Mouse (Mus musculus): ENCODE results near the gene Gpr3.

Gpr3 gene

DNA sequence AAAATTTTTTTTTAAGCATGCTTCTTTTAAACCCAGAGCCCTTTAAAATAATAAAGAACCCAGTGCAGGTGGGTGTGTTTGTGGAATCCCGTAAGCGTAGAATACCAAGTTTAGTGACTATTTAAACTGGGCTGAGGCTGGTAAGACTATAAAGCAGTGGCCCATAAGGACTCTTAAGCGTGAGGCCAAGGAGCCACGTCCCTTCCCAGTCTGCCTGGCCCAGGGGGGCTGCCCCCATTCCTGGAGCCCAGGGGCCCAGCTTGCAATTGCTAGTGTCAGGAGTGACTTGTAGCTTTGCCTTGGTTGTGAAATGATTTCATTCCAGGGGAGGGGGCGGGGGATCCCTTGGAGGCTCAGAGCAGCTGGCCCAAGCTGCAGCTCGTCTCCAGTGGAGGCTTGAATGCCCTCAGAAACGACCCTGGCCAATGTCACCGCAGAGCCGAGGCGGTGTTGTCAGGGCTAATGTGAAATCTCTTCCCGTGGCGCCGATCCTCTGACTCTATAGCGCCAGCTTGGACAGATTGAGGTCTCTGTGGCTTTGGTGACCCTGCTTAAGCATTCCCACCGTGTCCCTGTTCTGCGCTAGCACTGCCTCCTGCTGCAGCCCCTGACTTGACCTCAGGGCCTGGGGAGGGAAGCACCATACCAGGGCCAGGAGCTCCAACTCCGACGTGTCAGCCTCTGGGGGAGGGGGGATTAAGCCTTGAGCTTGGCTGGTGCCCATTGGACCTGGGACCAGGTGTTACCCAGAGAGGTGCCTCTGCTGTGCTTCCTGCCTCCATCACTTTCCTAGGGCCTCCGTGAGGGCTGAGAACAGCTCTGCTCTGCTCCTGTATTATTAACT lies 13.8 kb downstream of the Gpr3 start:
- no peak for DNase-seq (ENCODE audit: low spot score)

DNA sequence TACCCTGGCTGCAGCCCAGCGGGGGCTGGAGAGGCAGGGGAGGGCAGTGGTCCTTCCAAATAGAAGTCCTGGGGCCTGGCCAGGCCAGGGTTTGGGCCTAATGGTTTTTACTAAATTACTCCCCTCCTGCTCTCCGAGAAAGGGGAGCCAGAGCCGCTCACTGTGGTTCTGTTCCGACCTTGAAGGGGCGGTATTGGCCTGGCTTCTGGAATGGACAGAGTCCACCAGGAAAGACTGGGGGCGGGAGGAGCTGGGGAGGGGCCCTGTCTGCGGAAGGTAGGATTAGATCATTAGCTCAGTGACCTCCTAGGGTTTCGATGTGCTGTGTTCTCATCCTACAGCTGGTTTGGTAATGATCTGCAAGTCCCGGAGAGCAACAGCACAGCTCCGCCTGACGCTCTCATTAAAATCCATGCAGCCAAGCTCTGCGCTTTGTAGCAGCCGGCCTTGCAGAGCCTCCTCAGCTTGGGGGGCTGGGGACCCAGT lies 14.5 kb downstream of the Gpr3 start:
- no peak for DNase-seq (ENCODE audit: low spot score)

DNA sequence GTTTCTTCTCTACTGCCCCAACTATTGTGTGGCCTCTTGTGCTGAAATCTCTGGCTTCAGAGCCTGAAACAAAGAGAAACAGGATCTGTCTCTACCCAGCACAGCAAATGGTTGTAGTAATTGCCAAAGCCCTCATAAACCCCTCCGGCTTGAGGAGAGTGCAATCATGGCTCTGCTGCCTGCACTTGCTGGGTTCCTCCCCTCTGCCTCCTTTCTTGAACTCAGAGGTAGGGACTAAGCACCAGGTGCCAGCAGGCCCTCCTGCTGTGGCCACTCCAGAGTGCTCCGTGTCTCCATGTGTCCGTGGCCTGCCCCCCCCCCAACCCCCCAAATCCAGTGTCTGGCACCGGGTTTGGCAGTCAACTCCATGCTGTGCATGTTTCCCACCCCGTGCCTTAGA lies 15.0 kb downstream of the Gpr3 start:
- DNase-seq (ENCODE audit: low spot score) = no peak

DNA sequence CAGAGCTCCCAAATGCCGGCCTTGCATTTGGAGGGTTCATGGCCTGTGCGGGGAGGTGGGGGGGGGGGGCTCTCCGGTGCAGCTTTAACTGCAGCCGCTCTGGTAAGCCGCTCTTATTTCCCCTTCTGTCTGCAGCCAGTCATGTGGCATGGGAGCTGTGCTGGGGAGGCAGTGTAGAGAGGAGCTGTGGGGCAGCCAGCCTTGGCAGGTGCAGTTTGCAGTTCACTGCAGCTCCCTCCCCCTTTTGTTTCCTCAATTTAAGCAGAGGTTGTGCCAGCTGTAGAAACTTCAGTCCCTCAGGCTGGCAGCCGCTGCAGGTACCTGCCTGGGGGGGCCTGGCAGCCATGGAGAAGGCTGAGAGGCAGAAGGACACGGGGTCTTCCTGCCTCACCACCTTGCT lies 15.5 kb downstream of the Gpr3 start:
- no peak for DNase-seq (ENCODE audit: low spot score)

DNA sequence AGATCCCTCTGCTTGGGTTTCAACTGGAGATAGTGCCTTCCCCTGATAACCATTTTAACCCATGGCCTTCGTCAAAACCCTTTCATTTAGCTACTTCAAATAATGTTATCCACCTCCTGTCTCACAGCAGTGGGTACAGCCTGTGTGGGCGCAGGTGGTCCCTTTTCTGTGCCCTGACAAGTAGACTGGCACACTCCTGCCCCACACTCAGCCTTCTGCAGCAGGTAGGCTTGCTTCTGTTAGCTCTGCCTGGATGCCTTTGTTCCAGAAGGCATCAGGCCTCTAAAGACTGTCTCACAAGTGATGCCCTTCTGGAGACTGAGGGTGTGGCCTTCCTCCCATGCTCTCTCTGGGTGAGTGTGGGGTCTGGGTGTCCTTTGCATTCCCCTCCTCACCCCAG lies 16.2 kb downstream of the Gpr3 start:
- DNase-seq (ENCODE audit: low spot score) = no peak

DNA sequence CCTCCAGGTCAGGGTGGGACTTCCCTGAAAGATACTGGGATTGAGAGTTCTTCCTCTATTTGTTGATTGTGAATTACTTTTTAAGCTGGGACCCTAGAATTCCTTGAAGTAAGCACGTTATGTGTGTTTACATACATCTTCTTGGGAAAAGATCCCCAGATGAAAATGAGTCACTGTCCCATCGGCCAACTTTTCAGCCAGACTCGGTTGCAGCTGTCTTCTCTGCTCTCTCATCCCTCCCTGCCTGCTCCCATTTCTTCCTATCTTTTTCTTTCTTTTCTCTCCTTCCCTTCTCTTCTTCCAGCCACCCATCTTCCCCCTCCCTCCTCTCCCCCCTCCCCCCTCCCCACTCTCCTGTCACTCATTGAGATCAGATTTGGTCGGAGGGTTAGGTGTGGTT lies 17.3 kb downstream of the Gpr3 start:
- DNase-seq (ENCODE audit: low spot score) = no peak

DNA sequence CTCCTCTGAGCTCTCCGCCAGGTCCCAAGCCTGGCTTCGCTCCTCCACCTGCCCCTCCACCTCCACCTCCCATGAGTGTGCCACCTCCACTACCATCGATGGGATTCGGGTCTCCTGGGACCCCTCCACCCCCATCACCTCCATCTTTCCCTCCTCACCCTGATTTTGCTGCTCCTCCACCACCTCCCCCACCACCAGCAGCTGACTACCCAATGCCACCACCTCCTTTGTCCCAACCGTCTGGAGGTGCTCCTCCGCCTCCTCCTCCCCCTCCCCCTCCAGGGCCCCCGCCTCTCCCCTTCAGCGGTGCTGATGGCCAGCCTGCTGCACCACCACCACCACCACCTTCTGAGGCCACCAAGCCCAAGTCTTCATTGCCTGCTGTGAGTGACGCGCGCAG lies 17.9 kb downstream of the Gpr3 start:
- DNase-seq (ENCODE audit: low spot score) = no peak

DNA sequence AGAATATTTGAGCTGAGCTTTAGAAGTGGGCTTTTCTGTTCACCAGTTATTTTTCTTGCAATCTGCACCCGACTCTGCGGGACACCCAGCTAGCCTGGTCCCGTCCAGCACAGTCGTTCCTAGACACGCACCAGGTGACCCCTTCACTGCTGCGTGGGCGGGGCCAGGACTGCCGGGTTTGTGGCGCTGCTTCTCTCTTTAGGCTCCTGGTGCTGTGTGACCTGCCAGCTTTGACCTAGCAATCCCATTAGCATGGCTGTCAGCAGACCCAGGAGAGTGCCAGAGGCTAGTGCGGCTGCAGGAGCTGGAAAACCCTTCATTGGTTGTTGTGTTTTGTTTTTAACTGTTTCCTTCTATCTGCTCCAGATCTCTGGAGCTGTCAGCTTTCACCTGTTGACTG lies 22.9 kb downstream of the Gpr3 start:
- DNase-seq (ENCODE audit: low spot score) = no peak

DNA sequence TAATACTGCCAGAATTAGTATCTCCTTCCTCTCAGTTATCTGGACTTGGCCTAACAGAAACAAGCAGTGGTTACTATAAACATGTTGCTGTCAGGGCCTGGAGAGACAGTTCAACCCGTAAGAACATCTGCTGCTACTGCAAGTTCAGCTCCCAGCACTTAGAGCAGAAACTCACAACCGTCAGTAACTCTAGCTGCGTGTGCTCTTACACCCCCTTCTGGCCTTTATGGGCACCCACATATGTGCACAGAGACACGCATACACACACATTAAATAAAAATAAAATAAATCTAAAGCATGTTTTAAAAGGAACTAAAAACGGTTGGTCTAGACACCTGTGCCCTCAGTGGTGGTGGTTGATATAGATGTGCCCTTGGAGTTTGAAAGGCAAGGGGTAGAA lies 25.5 kb downstream of the Gpr3 start:
- no peak for DNase-seq (ENCODE audit: low spot score)

DNA sequence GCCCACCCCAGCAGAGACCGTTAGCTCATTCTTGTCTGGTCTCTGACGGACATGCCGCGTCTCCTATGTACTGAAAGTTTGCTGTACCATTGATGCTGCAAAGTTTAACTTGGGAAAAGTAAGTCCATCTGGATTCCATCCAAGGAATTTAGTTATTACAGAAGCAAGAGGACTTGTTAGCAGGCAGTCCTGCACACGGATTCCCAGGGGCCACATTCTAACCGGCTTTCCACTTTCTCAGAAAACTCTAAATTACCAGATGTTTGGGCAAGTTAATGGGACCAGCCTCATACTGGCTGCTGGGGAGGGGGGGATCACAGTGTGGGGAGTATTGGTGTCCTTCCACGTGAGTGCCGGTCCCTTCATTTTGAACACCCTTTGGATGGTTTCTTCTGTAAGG lies 26.4 kb downstream of the Gpr3 start:
- no peak for DNase-seq (ENCODE audit: low spot score)

DNA sequence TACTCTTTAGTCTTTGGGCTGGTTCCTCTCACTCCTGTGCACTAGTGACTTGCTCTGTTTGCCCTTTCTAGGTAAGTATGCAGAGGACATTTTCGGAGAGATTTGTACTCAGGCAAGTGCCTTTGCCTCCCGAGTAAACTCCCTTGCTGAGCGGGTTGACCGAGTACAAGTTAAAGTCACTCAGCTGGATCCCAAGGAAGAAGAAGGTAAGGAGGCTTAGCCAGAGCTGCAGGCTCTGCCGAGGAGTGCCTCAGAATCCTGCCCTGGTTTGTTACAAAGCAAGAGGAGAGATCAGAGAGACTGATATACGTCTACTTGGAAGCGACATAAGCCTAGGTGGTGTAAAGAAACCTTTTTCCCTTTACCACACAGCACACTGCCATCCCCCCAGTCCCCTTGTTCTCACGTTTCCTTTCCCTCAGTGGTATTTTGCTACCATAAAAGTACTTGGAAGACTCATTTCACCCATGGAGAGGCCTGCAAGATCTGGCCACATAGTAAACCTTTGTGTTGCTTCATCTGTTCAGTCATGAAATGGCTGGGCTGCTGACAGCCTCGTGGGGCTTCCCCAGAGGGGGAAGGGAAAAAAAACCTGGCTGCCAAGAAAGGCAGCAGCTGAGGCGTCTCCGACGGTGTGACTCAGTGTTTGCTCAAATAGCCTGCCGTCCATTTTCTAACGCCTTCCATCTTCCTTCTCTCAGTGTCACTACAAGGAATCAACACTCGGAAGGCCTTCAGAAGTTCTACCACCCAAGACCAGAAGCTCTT lies 27.3 kb downstream of the Gpr3 start:
- DNase-seq (ENCODE audit: low spot score) = no peak

DNA sequence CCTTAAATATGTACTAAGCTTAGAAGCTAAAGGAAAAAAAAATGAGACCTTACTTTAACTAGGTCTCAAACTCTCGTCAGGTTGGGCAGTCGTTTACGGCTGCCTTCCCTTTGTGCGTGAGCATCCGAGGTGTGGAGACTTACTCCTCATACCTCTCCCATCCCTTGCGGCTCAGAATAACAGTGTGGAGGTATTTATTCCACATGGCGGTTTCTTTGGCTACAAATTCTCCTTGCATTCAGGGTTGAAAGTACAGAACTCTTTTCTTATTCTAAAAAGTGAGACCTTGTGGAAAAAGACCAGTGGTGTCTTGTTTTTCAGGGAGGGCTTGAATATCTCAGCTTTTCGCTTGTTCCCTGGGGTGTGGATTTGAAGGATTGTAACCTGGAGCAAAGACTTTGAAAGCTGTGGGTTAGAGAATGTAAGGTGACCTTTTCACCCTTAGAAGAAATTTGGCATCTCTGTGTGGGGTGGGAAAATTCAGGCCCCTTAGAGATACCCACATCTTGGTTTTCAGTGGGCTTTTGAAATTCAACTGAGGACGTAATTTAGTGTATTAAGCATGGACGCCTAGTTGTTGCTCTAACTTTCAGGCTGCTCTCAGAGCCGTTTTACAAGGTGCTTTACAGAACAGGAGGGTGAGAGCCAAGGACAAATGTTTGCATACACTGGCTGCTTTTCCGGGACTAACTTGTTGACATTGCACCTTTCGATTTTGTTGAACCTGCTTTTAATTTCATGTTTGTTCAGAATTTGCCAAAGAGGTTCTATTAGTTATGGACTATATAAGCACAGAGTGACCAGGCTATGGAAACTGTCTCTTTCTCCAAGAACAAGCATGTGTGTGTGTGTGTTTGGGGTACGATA lies 28.1 kb downstream of the Gpr3 start:
- no peak for DNase-seq (ENCODE audit: low spot score)

DNA sequence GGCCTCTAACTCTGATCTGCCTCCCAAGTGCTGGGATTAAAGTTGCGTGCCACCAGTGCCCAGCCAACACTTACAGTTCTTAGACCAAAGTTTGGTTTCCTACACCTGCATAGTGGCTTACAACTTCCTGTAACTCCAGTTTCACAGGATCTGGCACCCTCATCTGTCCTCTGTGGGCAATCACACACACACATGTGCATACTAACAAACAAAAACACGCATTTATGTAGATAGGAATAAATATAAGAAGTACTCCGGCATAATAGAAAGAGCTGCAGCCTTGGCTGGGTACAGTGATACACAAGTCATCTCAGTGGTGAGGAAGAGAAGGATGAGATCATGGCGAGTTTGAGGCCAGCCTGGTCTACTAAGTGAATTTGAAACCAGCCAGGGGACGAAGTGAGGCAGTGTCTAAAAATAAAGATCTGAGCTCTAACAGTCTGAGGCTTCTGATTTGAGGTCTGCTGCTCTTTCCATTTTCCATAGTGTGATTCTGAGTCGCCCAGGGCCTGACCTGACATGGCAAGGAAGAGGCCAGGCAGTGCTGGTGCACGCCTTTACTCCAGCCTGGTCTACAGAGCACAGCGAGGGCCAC lies 29.8 kb downstream of the Gpr3 start:
- DNase-seq (ENCODE audit: low spot score) = no peak

DNA sequence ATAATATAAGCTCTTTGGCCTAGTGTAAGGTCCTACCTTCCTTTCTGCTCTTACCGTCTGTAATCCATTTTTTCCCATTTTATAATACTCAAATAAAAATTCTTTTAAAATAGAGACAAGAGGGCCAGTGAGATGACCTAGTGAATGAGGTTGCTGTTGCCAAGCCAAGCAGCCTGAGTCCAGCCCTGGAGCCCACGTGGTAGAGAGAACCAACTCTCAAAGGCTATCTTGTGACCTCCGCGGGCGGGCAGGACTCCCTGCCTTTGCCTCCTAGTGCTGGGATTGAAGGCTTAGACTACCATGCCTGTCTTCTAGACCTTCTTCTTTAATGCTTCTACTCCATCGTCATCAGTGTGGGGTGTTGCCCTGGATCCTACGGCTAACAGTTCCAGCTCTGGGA lies 33.1 kb downstream of the Gpr3 start:
- DNase-seq (ENCODE audit: low spot score) = no peak

DNA sequence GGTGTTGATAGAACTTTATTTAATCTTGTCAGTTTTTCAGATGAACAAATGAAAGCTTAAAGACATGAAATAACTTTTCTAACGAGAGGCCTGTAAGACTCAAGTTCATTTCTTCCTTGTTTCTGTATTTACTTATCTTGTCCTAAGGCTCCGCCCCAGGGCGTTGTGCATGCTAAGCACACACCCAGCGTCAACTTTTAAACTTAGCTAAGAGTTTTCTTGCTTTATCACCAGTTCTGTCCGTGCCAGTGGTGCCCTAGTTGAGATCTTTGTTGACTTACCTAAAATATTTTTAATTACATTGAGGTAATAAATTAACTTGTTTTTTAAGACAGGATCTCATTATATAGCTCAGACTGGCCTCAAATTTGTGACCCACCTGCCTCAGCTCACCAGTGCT lies 34.0 kb downstream of the Gpr3 start:
- DNase-seq (ENCODE audit: low spot score) = no peak

DNA sequence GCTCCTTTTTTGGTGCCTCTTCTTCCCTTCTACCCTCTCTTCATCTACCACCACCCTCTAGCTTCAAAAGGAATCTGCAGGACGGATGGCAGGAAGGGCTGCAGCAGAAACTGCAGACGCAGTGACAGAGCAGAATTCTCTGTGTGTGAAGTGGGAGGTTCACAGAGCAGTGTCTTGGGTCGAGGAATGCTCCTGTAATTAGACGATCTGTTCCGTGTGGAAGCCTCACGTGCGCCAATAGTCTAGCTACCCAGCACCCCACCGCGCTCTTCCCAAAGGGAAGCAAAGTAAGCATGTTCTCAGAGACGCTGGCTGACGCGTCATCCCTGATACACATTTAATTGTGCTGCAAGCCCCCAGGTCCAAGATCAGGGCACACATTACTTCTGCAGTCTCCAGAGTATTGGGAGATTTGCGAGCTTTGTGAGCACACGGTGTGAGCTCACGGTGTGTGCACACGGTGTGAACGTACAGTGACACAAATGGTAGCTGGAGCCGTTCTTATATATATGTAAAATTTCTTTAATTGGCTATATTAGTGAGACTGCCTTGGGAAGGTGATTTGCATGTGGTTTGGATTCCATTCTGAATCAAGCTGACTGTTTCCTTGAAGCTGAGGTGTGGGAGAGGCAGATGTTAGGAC lies 35.5 kb downstream of the Gpr3 start:
- no peak for DNase-seq (ENCODE audit: low spot score)

DNA sequence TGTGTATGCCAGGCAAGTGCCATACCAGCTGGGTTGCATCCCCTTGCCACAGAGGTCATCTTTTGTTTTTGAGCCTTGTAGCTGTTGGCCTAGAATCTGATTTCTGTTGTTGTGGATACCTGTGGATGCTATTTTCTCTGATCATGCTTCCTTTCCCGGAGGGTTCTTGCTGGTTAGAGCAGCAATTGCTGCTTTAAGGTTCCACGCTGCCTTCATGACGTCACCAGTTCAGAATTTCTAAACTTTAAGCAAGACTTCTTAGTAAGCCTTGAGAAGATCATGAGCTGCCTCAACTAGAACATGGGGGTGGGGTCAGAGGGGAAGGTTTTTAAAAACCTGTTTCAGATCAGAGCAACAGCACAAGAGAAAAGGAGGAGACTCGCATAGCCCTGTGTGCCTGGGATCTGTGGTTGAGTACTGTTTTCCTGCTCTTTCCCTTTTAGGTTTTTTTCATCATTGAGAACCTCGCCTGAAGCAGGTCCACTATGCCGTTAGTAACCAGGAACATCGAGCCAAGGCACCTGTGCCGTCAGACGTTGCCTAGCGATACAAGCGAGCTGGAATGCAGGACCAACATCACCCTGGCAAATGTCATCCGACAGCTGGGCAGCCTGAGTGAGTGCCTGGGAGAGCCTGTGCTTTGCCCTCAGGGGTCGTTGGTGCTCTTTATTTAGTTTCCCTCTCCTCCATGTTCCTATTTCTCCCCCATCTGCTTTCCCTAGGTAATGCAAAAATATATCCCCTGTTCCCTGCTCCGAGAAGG lies 36.2 kb downstream of the Gpr3 start:
- DNase-seq (ENCODE audit: low spot score) = no peak

DNA sequence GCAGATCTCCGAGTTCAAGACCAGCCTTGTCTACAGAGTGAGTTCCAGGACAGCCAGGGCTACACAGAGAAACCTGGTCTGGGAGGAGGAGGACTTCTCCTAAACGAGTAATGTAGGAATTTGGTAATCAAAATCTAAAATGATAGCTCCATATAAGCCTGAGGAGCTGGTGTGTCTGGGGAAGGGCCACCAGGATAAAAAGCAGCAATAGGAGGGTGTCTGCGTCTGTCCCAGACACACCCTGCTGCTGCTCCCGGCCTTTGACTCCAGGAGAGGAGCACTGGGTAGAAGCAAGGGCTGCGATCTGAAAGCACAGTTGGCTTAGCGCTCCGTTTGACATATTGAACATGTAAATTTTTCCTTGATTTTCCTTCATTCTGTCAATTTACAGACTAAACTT lies 37.1 kb downstream of the Gpr3 start:
- no peak for DNase-seq (ENCODE audit: low spot score)

DNA sequence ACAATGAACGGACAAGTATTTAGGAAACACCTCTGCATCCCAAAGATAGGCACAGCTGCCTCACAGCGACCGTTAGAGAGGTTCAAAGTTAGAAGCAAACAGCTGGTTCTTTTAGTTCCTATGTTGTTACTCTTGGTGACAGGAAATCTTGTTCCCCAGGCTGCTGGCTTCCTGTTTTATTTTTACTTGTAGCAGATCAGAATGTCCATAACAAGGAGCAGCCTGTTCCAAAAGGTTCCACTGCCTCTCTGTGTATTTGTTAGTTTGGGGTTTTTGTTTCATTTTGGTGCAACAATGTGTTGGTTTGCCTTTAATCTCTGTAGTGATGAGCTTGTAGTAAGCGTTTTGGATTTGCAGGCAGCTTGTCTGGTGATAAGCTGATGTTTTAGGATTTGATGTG lies 38.0 kb downstream of the Gpr3 start:
- no peak for DNase-seq (ENCODE audit: low spot score)

DNA sequence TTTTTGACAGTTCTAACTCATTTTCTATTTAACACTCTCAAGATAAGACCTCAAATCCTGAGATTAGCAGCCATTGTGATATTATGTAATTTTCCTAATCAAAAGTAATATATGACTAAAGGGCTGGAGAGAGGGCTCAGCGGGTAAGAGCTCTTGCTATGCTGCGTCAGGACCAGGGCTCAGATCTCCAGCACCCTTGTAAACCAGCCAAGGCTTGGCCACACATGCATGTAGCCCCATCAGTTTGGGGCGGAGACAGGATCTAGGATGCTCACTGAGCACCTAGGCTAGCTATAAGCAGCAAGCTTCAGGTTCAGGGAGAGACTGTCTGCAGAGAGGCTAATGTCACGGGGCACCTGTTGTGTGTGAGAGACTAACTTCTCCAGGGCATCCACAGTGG lies 39.9 kb downstream of the Gpr3 start:
- no peak for DNase-seq (ENCODE audit: low spot score)

DNA sequence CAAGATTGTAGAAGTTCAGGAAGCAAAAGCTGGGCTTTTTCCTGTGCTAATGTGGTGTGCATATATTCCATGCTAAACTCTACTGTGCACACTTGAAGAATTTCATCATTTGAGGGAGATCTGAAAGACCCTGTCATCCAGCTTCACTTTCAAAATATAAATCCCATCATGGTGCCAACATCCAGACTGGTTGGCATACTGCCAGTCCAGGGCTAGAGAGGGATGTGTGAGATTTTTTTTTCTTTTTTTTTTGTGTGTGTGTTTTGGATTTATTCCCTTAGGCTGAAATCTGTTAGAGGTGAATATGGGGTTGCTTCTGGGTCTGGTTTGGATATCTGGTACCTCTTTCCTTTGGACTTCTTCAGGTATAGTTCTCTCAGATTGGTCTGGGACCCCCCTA lies 41.7 kb downstream of the Gpr3 start:
- DNase-seq (ENCODE audit: low spot score) = no peak
